Mouse (Mus musculus) MEL (cell line): ENCODE measurements around the gene Prtn3. TPM values are rescaled to one million over a fixed set of nuclear protein-coding genes. Genes with fewer than 3 reads are reported as not detected.

ENCODE experiments used
- DNase-seq: peaks from one replicate; pipeline ENCODE4 v3.0.0; 2011; ENCODE audit warnings: low read depth, low spot score
- H3K27ac ChIP-seq: 2 replicates; pipeline ENCODE4 v1.5.1; 2012; ENCODE audit warnings: low read depth, mild to moderate bottlenecking, control low read depth, low read length, moderate library complexity; ENCODE audit not compliant: control insufficient read depth
- H3K27me3 ChIP-seq, 2 experiments: fragments of 150-350 bp in 1 of 2; sonication (generic) in 1 of 2; 2 replicates each; pipeline ENCODE4 v1.6.1; 2012; ENCODE audit warnings: low read length in 2 of 2, mild to moderate bottlenecking in 2 of 2, improper control_type of control experiment in 1 of 2, moderate library complexity in 1 of 2; ENCODE audit not compliant: insufficient read depth in 2 of 2, control insufficient read depth in 1 of 2
- H3K36me3 ChIP-seq, 2 experiments: 2 replicates each; pipeline ENCODE4 v1.6.1; 2012 to 2014; ENCODE audit warnings: low read length in 2 of 2, improper control_type of control experiment in 1 of 2, inconsistent platforms in 1 of 2, mild to moderate bottlenecking in 1 of 2; ENCODE audit not compliant: insufficient read depth in 2 of 2, control insufficient read depth in 1 of 2
- H3K4me1 ChIP-seq, 2 experiments: fragments of 150-350 bp in 1 of 2; sonication (generic) in 1 of 2; 2 replicates each; pipeline ENCODE4 v1.6.1; 2012; ENCODE audit warnings: low read length in 2 of 2, improper control_type of control experiment in 1 of 2, mild to moderate bottlenecking in 1 of 2; ENCODE audit not compliant: insufficient read depth in 2 of 2, control insufficient read depth in 1 of 2
- H3K4me3 ChIP-seq, 2 experiments: fragments of 150-350 bp in 1 of 2; sonication (generic) in 1 of 2; 2 replicates each; pipeline ENCODE4 v1.5.1; 2012; ENCODE audit warnings: low read depth in 2 of 2, low read length in 2 of 2, mild to moderate bottlenecking in 2 of 2, moderate library complexity in 2 of 2, control low read depth in 1 of 2, improper control_type of control experiment in 1 of 2; ENCODE audit not compliant: control insufficient read depth in 1 of 2, insufficient read depth in 1 of 2
- H3K79me2 ChIP-seq: 2 replicates; pipeline ENCODE4 v1.6.1; 2012; ENCODE audit warnings: mild to moderate bottlenecking, low read length, moderate library complexity; ENCODE audit not compliant: control insufficient read depth, poor library complexity, insufficient read depth
- H3K9ac ChIP-seq: 2 replicates; pipeline ENCODE4 v1.6.1; 2012; ENCODE audit warnings: low read depth, mild to moderate bottlenecking, control low read depth, low read length, moderate library complexity; ENCODE audit not compliant: control insufficient read depth, poor library complexity, severe bottlenecking
- H3K9me3 ChIP-seq: fragments of 150-350 bp; sonication (generic); replicated peaks from 2 replicates; pipeline ENCODE4 v1.6.1; 2012; ENCODE audit warnings: mild to moderate bottlenecking, low read length, improper control_type of control experiment, moderate library complexity; ENCODE audit not compliant: insufficient read depth
- CHD1 ChIP-seq: IDR thresholded peaks from 2 replicates; pipeline ENCODE4 v1.6.1; 2012; ENCODE audit warnings: low read depth, mild to moderate bottlenecking, inconsistent platforms, low read length, improper control_type of control experiment
- ETS1 ChIP-seq: IDR thresholded peaks from 2 replicates; pipeline ENCODE4 v1.6.1; 2012; ENCODE audit warnings: low read depth, mild to moderate bottlenecking, inconsistent platforms, low read length, improper control_type of control experiment, moderate library complexity
- GATA1 ChIP-seq: IDR thresholded peaks from 2 replicates; pipeline ENCODE4 v1.6.1; 2011; ENCODE audit warnings: low read depth, low read length, improper control_type of control experiment
- JUND ChIP-seq: IDR thresholded peaks from 2 replicates; pipeline ENCODE4 v1.6.1; 2011; ENCODE audit warnings: low read depth, mild to moderate bottlenecking, improper control_type of control experiment, low read length
- KAT2A ChIP-seq: conservative IDR thresholded peaks from 2 replicates; pipeline ENCODE4 v1.6.1; 2012; ENCODE audit warnings: low read depth, low read length, improper control_type of control experiment, inconsistent platforms
- MAX ChIP-seq: IDR thresholded peaks from 2 replicates; pipeline ENCODE4 v1.6.1; 2011; ENCODE audit warnings: low read length, improper control_type of control experiment
- MXI1 ChIP-seq: IDR thresholded peaks from 2 replicates; pipeline ENCODE4 v1.6.1; 2011; ENCODE audit warnings: mild to moderate bottlenecking, low read depth, low read length, improper control_type of control experiment
- MYB ChIP-seq: IDR thresholded peaks from 2 replicates; pipeline ENCODE4 v1.6.1; 2011; ENCODE audit warnings: mild to moderate bottlenecking, low read depth, low read length, improper control_type of control experiment
- NRF1 ChIP-seq: IDR thresholded peaks from 2 replicates; pipeline ENCODE4 v1.6.1; 2014; ENCODE audit warnings: low read depth, mild to moderate bottlenecking, inconsistent platforms, low read length, improper control_type of control experiment, moderate library complexity; ENCODE audit not compliant: poor library complexity, insufficient read depth, severe bottlenecking
- POLR2A ChIP-seq, 2 experiments: IDR thresholded peaks; 2 replicates each; pipeline ENCODE4 v1.6.1; 2011 to 2012; ENCODE audit warnings: low read length in 2 of 2, mild to moderate bottlenecking in 2 of 2, control low read depth in 1 of 2, improper control_type of control experiment in 1 of 2, low read depth in 1 of 2, moderate library complexity in 1 of 2; ENCODE audit not compliant: control insufficient read depth in 1 of 2, insufficient read depth in 1 of 2, poor library complexity in 1 of 2
- POLR2AphosphoS2 ChIP-seq: IDR thresholded peaks from 2 replicates; pipeline ENCODE4 v1.6.1; 2011; ENCODE audit warnings: low read length, improper control_type of control experiment
- RAD21 ChIP-seq: IDR thresholded peaks from 2 replicates; pipeline ENCODE4 v1.6.1; 2011; ENCODE audit warnings: mild to moderate bottlenecking, low read depth, low read length, improper control_type of control experiment
- RCOR1 ChIP-seq: IDR thresholded peaks from 2 replicates; pipeline ENCODE4 v1.6.1; 2012; ENCODE audit warnings: low read depth, mild to moderate bottlenecking, inconsistent platforms, low read length, improper control_type of control experiment
- SIN3A ChIP-seq: IDR thresholded peaks from 2 replicates; pipeline ENCODE4 v1.6.1; 2012; ENCODE audit warnings: low read length, improper control_type of control experiment, inconsistent platforms
- SMC3 ChIP-seq: IDR thresholded peaks from 2 replicates; pipeline ENCODE4 v1.6.1; 2011; ENCODE audit warnings: low read depth, low read length, improper control_type of control experiment
- USF1 ChIP-seq: IDR thresholded peaks from 2 replicates; pipeline ENCODE4 v1.6.1; 2014; ENCODE audit warnings: low read depth, mild to moderate bottlenecking, inconsistent platforms, low read length, improper control_type of control experiment, moderate library complexity
- ZNF384 ChIP-seq: IDR thresholded peaks from 2 replicates; pipeline ENCODE4 v1.6.1; 2012; ENCODE audit warnings: low read depth, mild to moderate bottlenecking, inconsistent platforms, low read length, improper control_type of control experiment
- polyA plus RNA-seq, 2 experiments: library from polyadenylated mRNA; stranded (reverse) in 1 of 2; unstranded in 1 of 2; fragments of >175 nt in 1 of 2; fragments of >200 nt in 1 of 2; gene quantifications; 2 replicates each; pipeline versions ENCODE4 v1.2.1 to v1.2.4; 2012; ENCODE audit warnings: low replicate concordance in 2 of 2, low read depth in 1 of 2; ENCODE audit not compliant: insufficient read length in 2 of 2, insufficient read depth in 1 of 2, missing spikeins in 1 of 2
- total RNA-seq: library from RNA; depleted of rRNA; stranded (reverse); fragments of 300-350 nt; gene quantifications from 2 replicates; pipeline ENCODE4 v1.2.3, GENCODE M21; 2012

The Prtn3 gene
- total and polyA plus RNA-seq, 3 experiments: 11.2 to 31.5 TPM; not detected in 1

GRCm38 (mm10) chr10:79857452-79857811 is 16.8 kb upstream of the Prtn3 start:
- H3K27ac ChIP-seq: peak overlapping the region; percentile 32
- H3K4me1 ChIP-seq: peaks cover 2 to 21% of the 10 kb centered on the region in 2 experiments; a peak in 3 of 4 replicates
- peak; percentile 89 for DNase-seq
- TF ChIP-seq SIN3A (peak; percentile 66; the same call in 1 of the 2 replicates), SMC3 (no peak), KAT2A (no peak), POLR2A (IDR thresholded peaks at IDR 0.05; ENCODE audit: control insufficient read depth in 1 of 2, insufficient read depth in 1 of 2, low read depth in 1 of 2, low read length in 2 of 2, poor library complexity in 1 of 2) (peak; percentile 22 to 34; a peak in 1 of 4 replicates), NRF1 (no peak), RCOR1 (no peak), RAD21 (no peak)
- no peaks in the 10 kb centered on the region for H3K27me3 ChIP-seq
- peaks cover 72% of the 10 kb centered on the region for H3K79me2 ChIP-seq
- no peaks in the 10 kb centered on the region for H3K9me3 ChIP-seq
- peak overlapping the region; percentile 77 to 99 for H3K4me3 ChIP-seq
- peaks cover 17 to 23% of the 10 kb centered on the region in 2 experiments for H3K36me3 ChIP-seq
- H3K9ac ChIP-seq: peak overlapping the region; percentile 100

GRCm38 (mm10) chr10:79857894-79858293 is 16.4 kb upstream of the Prtn3 start:
- TF ChIP-seq MAX: no peak
- TF ChIP-seq ZNF384: no peak
- no peak for TF ChIP-seq MYB
- TF ChIP-seq JUND: no peak
- no peak for TF ChIP-seq SMC3
- no peak for TF ChIP-seq GATA1
- Histone ChIP-seq H3K36me3 (peaks cover 17 to 19% of the 10 kb centered on the region in 2 experiments), H3K9me3 (no peaks in the 10 kb centered on the region), H3K27me3 (no peaks in the 10 kb centered on the region), H3K4me1 (peaks cover 2 to 17% of the 10 kb centered on the region in 2 experiments; a peak in 2 of 4 replicates), H3K9ac (peak overlapping the region; percentile 100), H3K79me2 (peaks cover 67% of the 10 kb centered on the region), H3K4me3 (peak overlapping the region in 1 of 2 experiments; percentile 99; a peak in 2 of 4 replicates), H3K27ac (peak overlapping the region; percentile 25)
- DNase-seq: no peak

GRCm38 (mm10) chr10:79858416-79859074 is 15.7 kb upstream of the Prtn3 start:
- peaks cover 2 to 17% of the 10 kb centered on the region in 2 experiments; a peak in 2 of 4 replicates for H3K4me1 ChIP-seq
- H3K9me3 ChIP-seq: no peaks in the 10 kb centered on the region
- no peaks in the 10 kb centered on the region for H3K27me3 ChIP-seq
- no peak overlapping the region for H3K4me3 ChIP-seq
- no peak overlapping the region for H3K27ac ChIP-seq
- H3K79me2 ChIP-seq: peaks cover 62% of the 10 kb centered on the region
- H3K36me3 ChIP-seq: peaks cover 18 to 19% of the 10 kb centered on the region in 2 experiments
- H3K9ac ChIP-seq: peak overlapping the region; percentile 100; the same call in 1 of the 2 replicates
- peak; percentile 46 for DNase-seq
- TF ChIP-seq USF1 (no peak), CHD1 (no peak), POLR2AphosphoS2 (peak; percentile 26; the same call in 1 of the 2 replicates), JUND (no peak), MXI1 (peak; percentile 78), MAX (peak; percentile 14; the same call in 1 of the 2 replicates), ETS1 (peak; percentile 46; the same call in 1 of the 2 replicates), SIN3A (peak; percentile 48; the same call in 1 of the 2 replicates)
